Mouse (Mus musculus) frontal cortex, postnatal 25 days (tissue): ENCODE measurements at regions not wholly inside any gene's neighbourhood (a gene's known extent, or its start where the extent isn't known, plus 50 kb on each side); places are given as distances from the start of the nearest gene placed in this dataset.

Experiments
- DNase-seq, 2 experiments: peaks; one replicate each; pipeline ENCODE4 v3.0.0; 2022; ENCODE audit warnings: low spot score in 2 of 2

DNA sequence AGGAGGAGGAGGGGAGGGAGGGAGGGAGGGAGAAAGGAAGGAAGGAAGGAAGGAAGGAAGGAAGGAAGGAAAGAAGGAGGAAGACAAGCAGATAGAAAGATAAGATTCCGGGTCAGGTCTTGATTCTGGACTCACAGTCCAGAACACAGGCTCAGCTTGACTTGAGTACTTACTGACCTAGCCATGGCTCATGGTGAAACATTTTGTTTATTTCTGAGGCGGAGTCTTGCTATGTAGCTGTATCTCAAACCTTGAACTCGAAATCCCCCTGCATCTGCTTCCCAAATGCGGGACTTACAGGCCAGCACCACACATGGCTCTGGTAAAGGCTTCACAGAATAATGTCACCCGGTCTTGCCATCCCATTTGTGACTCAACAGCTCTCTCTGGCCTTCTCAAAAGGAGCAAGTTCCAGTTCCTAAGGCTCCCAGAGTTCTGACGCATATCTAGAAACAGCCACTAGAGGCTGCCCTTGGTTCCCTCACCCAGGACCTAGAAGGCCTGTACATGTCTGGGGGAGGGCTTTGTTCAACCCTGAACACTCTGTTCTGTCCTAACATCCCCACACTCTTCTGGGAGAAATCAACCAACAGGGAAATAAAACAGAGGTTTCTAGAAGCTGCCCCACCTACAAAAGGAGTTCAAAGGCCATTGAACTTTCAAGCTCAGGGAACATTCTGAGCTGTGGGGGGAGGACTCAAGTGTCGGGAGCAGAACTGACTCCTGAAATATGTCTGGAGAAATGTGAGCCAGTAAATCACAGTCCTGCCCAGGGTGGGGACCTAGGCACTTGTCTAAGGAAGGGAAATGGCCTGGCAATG lies 56.2 kb upstream of the Akap13 start:
- DNase-seq = peak in 1 of 2 experiments; percentile 24

DNA sequence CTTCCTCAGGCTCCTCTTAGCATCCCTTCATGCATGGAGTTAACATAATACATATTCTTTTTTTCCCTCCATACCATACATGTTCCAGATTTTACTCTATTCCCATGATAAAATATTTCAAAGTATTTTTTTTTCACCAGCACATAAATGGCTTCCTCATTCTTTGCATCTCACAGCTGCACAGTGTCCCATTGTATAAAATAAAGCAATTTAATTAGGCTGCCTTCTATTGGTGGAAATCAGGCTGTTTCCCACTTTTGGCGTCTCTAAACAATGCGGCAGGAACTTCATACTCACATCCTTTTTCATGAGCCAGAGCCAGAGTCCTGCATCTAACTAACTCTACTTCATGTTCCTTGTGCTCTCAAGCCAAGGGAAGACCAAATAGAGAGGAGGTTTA lies 54.9 kb upstream of the Akap13 start:
- no peak for DNase-seq

DNA sequence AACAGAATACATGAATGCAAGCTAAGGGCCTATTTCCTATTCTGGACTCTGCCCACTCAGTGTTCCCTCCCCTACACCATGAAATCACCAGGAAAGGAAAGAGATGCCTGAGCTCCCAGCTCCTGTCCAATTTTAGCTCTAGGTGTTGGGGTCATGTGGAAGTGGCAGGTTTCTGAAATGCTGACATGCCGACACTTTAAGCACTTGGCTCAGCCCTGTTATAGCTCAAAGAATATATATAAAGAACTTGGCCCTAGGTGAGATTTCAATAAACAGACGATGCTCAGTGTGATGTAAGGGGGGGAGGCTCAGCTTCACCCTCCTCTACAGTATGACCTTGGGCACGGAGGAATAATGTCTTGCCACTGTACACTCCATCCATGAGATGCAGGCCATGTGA lies 50.4 kb upstream of the Akap13 start:
- DNase-seq = no peak
